Mouse (Mus musculus) intestine, postnatal 0 days (tissue): ENCODE measurements at regions not wholly inside any gene's neighbourhood (a gene's known extent, or its start where the extent isn't known, plus 50 kb on each side); places are given as distances from the start of the nearest gene placed in this dataset.

Source experiments
- ATAC-seq: fragments of 200-750 bp; cut with Nextera tagmentation; 2 replicates; pipeline ENCODE4 v1.8.0; 2017; ENCODE audit warnings: mild to moderate bottlenecking, moderate TSS enrichment, moderate library complexity
- H3K27ac ChIP-seq: fragments of 300-500 bp; sonication (generic); 2 replicates; pipeline ENCODE4 v1.5.1; 2014; ENCODE audit warnings: mild to moderate bottlenecking, low read depth, low read length, moderate library complexity
- H3K27me3 ChIP-seq: fragments of 300-500 bp; sonication (generic); replicated peaks from 2 replicates; pipeline ENCODE4 v1.6.1; 2014; ENCODE audit warnings: low read length, mixed read lengths; ENCODE audit not compliant: control insufficient read depth, insufficient read depth
- H3K36me3 ChIP-seq: fragments of 300-500 bp; sonication (generic); 2 replicates; pipeline ENCODE4 v1.6.1; 2014; ENCODE audit warnings: mild to moderate bottlenecking, moderate library complexity; ENCODE audit not compliant: control insufficient read depth, insufficient read depth
- H3K4me1 ChIP-seq: fragments of 300-500 bp; sonication (generic); replicated peaks from 2 replicates; pipeline ENCODE4 v1.6.1; 2014; ENCODE audit warnings: antibody characterized with exemption, low read length, mixed read lengths; ENCODE audit not compliant: control insufficient read depth, insufficient read depth
- H3K4me2 ChIP-seq: fragments of 300-500 bp; sonication (generic); replicated peaks from 2 replicates; pipeline ENCODE4 v1.6.1; 2014; ENCODE audit warnings: low read depth, mild to moderate bottlenecking, moderate library complexity
- H3K4me3 ChIP-seq: fragments of 300-500 bp; sonication (generic); 2 replicates; pipeline ENCODE4 v1.5.1; 2014; ENCODE audit warnings: low read depth, low read length
- H3K9ac ChIP-seq: fragments of 300-500 bp; sonication (generic); 2 replicates; pipeline ENCODE4 v1.6.1; 2014; ENCODE audit warnings: mild to moderate bottlenecking, low read depth, low read length
- H3K9me3 ChIP-seq: fragments of 300-500 bp; sonication (generic); 2 replicates; pipeline ENCODE4 v1.6.1; 2016; ENCODE audit warnings: mixed run types; ENCODE audit not compliant: control insufficient read depth
- CTCF ChIP-seq: sonication (generic); IDR thresholded peaks from 2 replicates; pipeline ENCODE4 v1.5.1; 2016; ENCODE audit warnings: low read depth, mild to moderate bottlenecking, control low read depth, antibody characterized with exemption, moderate library complexity
- WGBS: fragments of 180-500 bp; shearing (Covaris S2); extraction: QIAGEN DNeasy Blood & Tissue Kit; methylation state at CpG from one replicate; pipeline ENCODE4 v1.1.7; 2014; 5-methylcytosine and 5-hydroxymethylcytosine counted together

- WGBS: 68% methylated on average over 2 of the region's 2 CpGs
- H3K9ac ChIP-seq: no peak overlapping the region
- H3K4me1 ChIP-seq: 0 out of 2 replicates have a peak, but pooled peaks cover 7% of the 10 kb centered on the region
- no peak overlapping the region for H3K27ac ChIP-seq
- H3K36me3 ChIP-seq: no peaks in the 10 kb centered on the region
- no peaks in the 10 kb centered on the region for H3K27me3 ChIP-seq
- no peak for ATAC-seq
- H3K9me3 ChIP-seq: no peaks in the 10 kb centered on the region
- no peak for TF ChIP-seq CTCF
- H3K4me2 ChIP-seq: no peak overlapping the region
- no peak overlapping the region for H3K4me3 ChIP-seq
Measured at GRCm38 (mm10) chr1:60639059-60639458, 72.2 kb upstream of the Raph1 start.

- no peak overlapping the region for H3K4me2 ChIP-seq
- WGBS: 30% methylated on average over 3 of the region's 3 CpGs
- TF ChIP-seq CTCF: no peak
- peak; percentile 77 for ATAC-seq
- no peaks in the 10 kb centered on the region for H3K36me3 ChIP-seq
- H3K27me3 ChIP-seq: no peaks in the 10 kb centered on the region
- H3K4me1 ChIP-seq: 0 out of 2 replicates have a peak, but pooled peaks cover 7% of the 10 kb centered on the region
- H3K9ac ChIP-seq: no peak overlapping the region
- no peak overlapping the region for H3K27ac ChIP-seq
- no peaks in the 10 kb centered on the region for H3K9me3 ChIP-seq
- H3K4me3 ChIP-seq: no peak overlapping the region
Measured at GRCm38 (mm10) chr1:60636802-60637452, 70.0 kb upstream of the Raph1 start.

- Histone ChIP-seq H3K4me3 (no peak overlapping the region), H3K27me3 (no peaks in the 10 kb centered on the region), H3K4me1 (no peaks in the 10 kb centered on the region), H3K4me2 (no peak overlapping the region), H3K27ac (no peak overlapping the region), H3K36me3 (no peaks in the 10 kb centered on the region), H3K9me3 (no peaks in the 10 kb centered on the region), H3K9ac (no peak overlapping the region)
- WGBS: 58% methylated on average over 9 of the region's 9 CpGs
- no peak for ATAC-seq
- TF ChIP-seq CTCF: no peak
Measured at GRCm38 (mm10) chr1:60627786-60628453, 61.0 kb upstream of the Raph1 start.

- ATAC-seq: no peak
- no peaks in the 10 kb centered on the region for H3K9me3 ChIP-seq
- no peak overlapping the region for H3K4me3 ChIP-seq
- no peak overlapping the region for H3K4me2 ChIP-seq
- H3K36me3 ChIP-seq: no peaks in the 10 kb centered on the region
- no peaks in the 10 kb centered on the region for H3K4me1 ChIP-seq
- WGBS: 46% methylated on average over 4 of the region's 4 CpGs
- H3K9ac ChIP-seq: no peak overlapping the region
- TF ChIP-seq CTCF: no peak
- H3K27ac ChIP-seq: no peak overlapping the region
- no peaks in the 10 kb centered on the region for H3K27me3 ChIP-seq
Measured at GRCm38 (mm10) chr1:60627367-60627766, 60.5 kb upstream of the Raph1 start.

GRCm38 (mm10) chr1:60625698-60626486, 59.0 kb upstream of the Raph1 start:
- no peak overlapping the region for H3K4me2 ChIP-seq
- no peak for ATAC-seq
- no peak overlapping the region for H3K4me3 ChIP-seq
- no peak for TF ChIP-seq CTCF
- no peaks in the 10 kb centered on the region for H3K9me3 ChIP-seq
- 86% methylated on average over 15 of the region's 17 CpGs for WGBS
- H3K9ac ChIP-seq: no peak overlapping the region
- no peaks in the 10 kb centered on the region for H3K36me3 ChIP-seq
- no peaks in the 10 kb centered on the region for H3K4me1 ChIP-seq
- no peak overlapping the region for H3K27ac ChIP-seq
- no peaks in the 10 kb centered on the region for H3K27me3 ChIP-seq

GRCm38 (mm10) chr1:60624231-60624630, 57.3 kb upstream of the Raph1 start:
- Histone ChIP-seq H3K4me1 (no peaks in the 10 kb centered on the region), H3K27me3 (no peaks in the 10 kb centered on the region), H3K9ac (no peak overlapping the region), H3K27ac (no peak overlapping the region), H3K4me3 (no peak overlapping the region), H3K4me2 (no peak overlapping the region), H3K36me3 (no peaks in the 10 kb centered on the region), H3K9me3 (no peaks in the 10 kb centered on the region)
- no peak for TF ChIP-seq CTCF
- no peak for ATAC-seq
- WGBS: 86% methylated on average over 4 of the region's 4 CpGs
